Mouse (Mus musculus) urinary bladder, adult 2 months (tissue): ENCODE data around the gene Cops6. TPM values are rescaled to one million over a fixed set of nuclear protein-coding genes. Genes with fewer than 3 reads are reported as not detected.

Experiments
- DNase-seq: peaks from one replicate; pipeline ENCODE4 v3.0.0; 2022; ENCODE audit warnings: low spot score
- polyA plus RNA-seq: library from polyadenylated mRNA; depleted of rRNA; stranded (reverse); fragments of >200 nt; gene quantifications from 2 replicates; pipeline ENCODE4 v1.2.3, GENCODE M21; 2012; rRNA removed

Gene Cops6
- polyA plus RNA-seq, 1 experiment = 109 TPM

DNA sequence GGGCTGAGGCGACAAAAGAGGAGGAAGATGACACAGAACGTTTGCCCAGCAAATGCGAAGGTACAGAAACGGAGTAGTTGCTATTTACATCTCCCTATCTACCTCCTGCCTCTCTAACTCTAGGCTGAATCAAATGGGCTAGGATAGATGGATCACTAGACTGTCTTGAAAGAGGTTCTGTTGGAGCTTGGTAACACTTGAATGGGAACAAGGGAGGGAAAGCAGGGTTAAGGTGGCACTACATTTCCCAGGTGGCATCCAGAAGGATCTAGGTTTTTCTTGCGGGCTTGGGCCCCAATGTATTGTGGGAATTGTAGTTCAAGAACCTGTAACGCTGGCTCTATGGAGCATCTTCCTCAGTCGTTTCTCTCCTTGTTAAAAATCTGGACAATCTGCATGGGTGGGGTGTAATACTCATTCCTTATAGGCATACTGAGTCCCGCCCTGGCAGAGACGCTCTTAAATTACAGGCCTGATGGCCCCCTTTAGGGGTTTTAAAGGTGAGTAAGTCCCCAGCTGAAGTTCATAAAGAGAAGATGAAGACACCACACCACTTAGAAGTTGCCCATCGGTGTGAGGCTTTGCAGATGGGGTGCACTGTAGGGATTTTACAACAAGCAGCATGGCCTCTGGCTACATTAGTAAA lies 26.9 kb downstream of the Cops6 start:
- DNase-seq = no peak

DNA sequence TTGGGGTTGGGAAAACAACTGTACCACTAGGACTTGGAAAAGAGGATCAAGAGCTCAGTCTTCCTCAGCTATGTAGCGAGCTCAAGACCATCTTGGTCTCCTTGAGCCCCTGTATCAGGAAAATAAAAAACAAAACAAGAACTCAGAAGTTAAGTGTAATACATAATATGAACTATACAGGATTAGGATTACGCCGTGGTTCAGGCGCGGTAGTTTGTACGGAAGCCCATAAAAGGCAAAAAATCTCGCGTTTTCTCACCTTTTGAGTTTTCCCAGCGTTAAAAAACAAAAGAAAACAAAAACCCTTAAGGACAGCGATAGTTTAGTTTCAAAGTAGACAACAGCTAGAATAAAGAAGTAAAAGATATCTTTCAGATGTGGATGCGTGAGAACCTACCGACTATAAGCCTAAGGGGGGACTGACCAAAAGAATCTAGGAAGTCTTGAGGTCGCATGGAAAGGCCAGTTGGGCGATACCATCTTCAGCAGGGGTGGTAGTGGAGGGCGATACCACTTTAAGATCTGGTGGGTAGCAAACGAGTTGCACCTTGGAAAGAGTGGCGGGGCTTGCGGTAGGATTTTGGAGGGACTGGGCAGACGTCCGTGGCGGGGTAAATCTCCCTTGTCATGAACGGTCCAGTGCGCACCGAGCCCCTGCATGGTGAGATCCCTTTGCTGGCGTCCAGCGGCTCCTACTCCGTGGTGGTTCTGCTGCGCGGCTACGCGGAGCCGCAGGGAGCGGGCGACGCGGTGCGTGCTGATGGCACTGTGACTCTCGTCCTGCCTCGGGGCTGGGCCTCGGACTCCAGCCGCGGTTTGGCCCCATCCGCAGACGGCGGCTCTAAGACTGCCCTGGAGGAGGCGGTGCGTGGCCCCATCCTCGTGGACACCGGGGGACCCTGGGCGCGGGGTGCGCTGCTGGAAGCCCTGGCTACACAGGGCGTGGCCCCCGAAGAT lies 33.2 kb downstream of the Cops6 start, which contains the start of gene Mblac1:
Gene Mblac1, plus strand, starts transcription at position 544 of the 957 bp plus-strand sequence.
- DNase-seq = peak; percentile 75

DNA sequence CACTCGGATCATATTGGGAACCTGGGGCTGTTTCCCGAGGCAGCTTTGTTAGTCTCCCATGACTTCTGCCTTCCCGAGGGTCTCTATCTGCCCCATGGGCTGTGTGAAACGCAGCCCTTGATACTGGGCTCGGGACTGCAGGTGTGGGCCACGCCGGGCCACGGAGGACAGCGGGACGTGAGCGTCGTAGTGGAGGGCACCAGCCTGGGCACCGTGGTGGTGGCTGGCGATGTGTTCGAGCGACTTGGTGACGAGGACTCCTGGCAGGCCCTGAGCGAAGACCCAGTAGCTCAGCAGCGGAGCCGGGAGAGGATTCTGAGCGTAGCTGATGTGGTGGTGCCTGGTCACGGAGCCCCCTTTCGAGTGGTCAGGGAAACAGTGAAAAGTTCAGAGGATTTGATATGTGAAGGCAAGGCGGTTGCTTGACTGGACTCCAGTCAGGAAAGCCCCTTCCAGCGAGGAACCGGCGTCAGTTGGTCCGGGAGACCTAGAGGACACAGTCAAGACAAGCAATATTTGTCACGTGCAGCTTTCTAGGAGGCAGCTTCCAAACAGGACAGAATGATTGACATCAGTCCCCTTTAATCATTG lies 34.0 kb downstream of the Cops6 start:
- DNase-seq = no peak

DNA sequence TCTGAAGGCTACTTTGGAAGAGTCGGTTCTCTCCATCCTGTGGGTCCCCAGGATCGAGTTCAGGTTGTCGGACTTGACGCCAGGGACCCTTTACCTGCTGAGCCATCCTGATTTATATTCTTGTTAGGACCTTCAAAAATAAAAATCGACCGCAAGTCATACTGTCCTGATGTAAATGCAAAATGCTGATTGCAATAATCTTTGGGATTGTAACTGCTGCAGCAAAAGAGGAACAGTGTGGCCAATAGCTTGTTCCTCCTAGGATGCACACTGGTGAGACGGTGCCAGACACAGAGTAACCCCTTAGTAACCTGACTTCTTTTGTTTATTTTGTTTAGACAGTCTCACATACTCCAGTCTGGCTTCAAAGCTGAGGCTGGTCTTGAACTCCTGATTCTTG lies 34.6 kb downstream of the Cops6 start:
- DNase-seq = no peak

DNA sequence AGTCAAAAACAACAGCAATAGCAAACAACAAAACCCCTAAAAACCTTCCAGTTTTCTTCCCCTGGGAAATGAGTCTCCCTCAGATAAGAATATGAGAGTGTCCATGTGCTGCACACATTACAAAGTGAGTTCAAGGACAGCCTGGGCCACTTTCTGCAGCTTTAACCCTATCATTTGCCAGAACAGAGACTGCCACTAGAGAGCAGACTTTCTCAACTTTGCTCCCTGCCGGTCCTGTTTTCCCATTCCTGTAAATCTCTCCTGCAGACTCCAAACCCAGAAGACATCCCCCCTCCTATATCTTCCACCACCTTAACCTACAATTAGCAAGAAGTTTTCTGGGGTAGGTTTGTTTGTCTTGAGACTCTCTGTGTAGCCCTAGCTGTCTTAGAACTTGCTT lies 38.7 kb downstream of the Cops6 start:
- no peak for DNase-seq

DNA sequence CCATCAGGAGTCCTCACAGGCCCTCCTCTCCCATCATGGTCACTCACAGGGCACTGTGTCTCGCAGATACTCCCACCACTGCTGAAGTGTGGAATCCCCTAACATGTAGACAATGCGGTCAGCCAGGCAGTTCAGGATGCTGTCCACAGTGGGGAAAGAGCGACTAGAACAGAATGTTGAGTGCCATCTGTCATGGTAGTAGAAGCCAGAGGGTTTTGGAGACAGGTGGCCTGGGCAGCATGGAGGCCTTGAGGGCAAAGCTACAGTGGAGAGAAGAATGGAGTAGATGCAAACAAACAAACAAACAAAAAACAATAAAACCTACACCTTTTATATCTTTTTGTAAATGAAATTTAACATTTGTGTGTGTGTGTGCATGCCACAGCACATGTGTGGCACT lies 41.2 kb downstream of the Cops6 start:
- no peak for DNase-seq

DNA sequence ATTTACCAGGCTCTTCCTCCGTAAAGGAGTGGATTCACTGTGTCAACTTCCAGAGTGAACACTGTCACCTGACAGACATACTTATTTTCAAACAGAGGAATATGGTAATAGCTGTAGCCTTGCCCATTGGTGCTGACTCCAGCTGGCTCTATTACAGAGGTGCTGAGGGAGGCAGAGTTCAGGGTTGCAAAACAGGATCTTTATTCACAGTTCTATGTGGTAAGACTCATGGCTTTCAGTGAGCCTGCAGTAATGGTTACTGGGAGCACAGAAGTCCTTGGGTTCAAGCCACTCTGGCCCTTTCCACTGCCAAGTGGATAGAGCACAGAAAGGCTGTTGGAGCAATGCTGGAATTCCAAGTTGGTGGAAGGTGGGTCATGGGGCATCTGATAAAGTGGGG lies 46.4 kb downstream of the Cops6 start:
- no peak for DNase-seq

DNA sequence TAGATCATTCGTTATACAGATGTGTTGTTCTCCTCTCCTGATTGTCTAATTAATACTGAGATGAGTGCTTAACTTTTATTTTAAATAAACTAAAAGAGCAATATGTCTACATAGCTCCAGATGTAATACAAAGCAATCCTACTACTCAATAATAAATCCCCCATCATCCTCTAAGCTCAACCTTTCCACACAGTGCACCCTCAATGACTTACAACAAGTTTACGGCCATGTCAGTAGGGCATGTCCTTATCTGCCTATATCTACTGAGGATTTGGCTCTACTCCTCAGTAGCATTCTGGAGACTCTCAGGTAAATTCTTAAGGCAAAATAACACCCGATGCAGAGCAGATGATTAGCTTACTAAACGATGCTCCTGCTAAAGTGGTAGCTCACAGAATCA lies 47.0 kb downstream of the Cops6 start:
- DNase-seq = no peak

Other genes with a start within 250 kb of the Cops6 start
- gene Cyp3a13, start 239.5 kb upstream of the Cops6 start, polyA plus RNA-seq = 0.56 TPM in 2 replicates
- gene Gjc3, start 198.0 kb upstream of the Cops6 start, polyA plus RNA-seq = 1.0 and 1.5 TPM in 2 replicates
- gene Azgp1, start 179.6 kb upstream of the Cops6 start, polyA plus RNA-seq = 2.1 and 2.9 TPM in 2 replicates
- not detected in 2 replicates for gene Smok3a, start 139.8 kb upstream of the Cops6 start, polyA plus RNA-seq
- not detected in 2 replicates for gene Smok3b, start 139.6 kb upstream of the Cops6 start, polyA plus RNA-seq
- not detected in 2 replicates for gene Smok3c, start 107.9 kb upstream of the Cops6 start, polyA plus RNA-seq
- gene Zkscan1, start 76.0 kb upstream of the Cops6 start, polyA plus RNA-seq = 10.2 and 13.2 TPM in 2 replicates
- gene Zscan21, start 44.2 kb upstream of the Cops6 start, polyA plus RNA-seq = 21.6 and 24.9 TPM in 2 replicates
- gene Zfp113, start 5.3 kb upstream of the Cops6 start, polyA plus RNA-seq = 5.2 and 6.0 TPM in 2 replicates
- gene Ap4m1, start 10.9 kb downstream of the Cops6 start, polyA plus RNA-seq = 29.6 and 31.1 TPM in 2 replicates
- gene Mcm7, start 11.4 kb downstream of the Cops6 start, polyA plus RNA-seq = 26.9 and 29.7 TPM in 2 replicates
- gene Taf6, start 26.4 kb downstream of the Cops6 start, polyA plus RNA-seq = 39.4 and 47.3 TPM in 2 replicates
- gene Cnpy4, start 26.4 kb downstream of the Cops6 start, polyA plus RNA-seq = 22.1 and 24.2 TPM in 2 replicates
- 5.3 and 5.8 TPM in 2 replicates for gene Mblac1, start 33.2 kb downstream of the Cops6 start, polyA plus RNA-seq
- 1.4 and 1.6 TPM in 2 replicates for gene Nxpe5, start 64.8 kb downstream of the Cops6 start, polyA plus RNA-seq
- 121 and 136 TPM in 2 replicates for gene Lamtor4, start 94.4 kb downstream of the Cops6 start, polyA plus RNA-seq
- 33.8 and 42.4 TPM in 2 replicates for gene BC037034, start 103.0 kb downstream of the Cops6 start, polyA plus RNA-seq
- gene Gal3st4, start 111.8 kb downstream of the Cops6 start, polyA plus RNA-seq = 1.7 and 2.1 TPM in 2 replicates
- gene Gm43720, start 118.9 kb downstream of the Cops6 start, polyA plus RNA-seq = 0.01 TPM in 1 of 2 replicates, not detected in the other
- 15.4 and 21.8 TPM in 2 replicates for gene Gpc2, start 118.9 kb downstream of the Cops6 start, polyA plus RNA-seq
- gene Stag3, start 119.2 kb downstream of the Cops6 start, polyA plus RNA-seq = 2.8 and 3.3 TPM in 2 replicates
- 0.28 and 0.29 TPM in 2 replicates for gene Pvrig, start 180.9 kb downstream of the Cops6 start, polyA plus RNA-seq